ENCODE assay signal across 14 mouse cellular contexts in the genomic region with DNA sequence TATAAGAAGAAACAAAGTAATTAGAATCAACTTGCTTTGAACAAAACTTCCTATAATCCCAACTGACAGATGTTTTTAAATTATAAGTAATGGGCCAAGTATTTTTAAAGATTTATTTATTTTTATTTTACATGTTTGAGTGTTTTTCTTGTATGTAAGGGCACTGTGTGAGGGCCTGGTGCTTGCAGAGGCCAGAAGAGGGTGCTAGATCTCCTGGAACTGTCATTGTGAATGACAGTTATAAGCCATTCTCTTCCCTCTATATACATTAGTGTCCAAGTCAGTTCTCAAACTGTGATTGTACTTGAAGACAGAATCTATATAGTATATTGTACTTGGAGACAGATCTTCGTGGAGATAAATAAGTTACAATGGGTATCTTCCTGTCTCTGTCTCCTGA.
DNase-seq lines count a peak whose midpoint lies in the region; ATAC-seq and TF ChIP-seq lines count a peak whose summit lies in the region.
"Had no signal": no experiment of that assay in that cellular context is flagged by ENCODE, and none has a peak within 500 bp of the region (broad histone marks: within the 10 kb centered on the region; RNA-seq: fewer than 3 reads in every experiment).

No protein-coding gene starts in this region.

- TF ChIP-seq CTCF in kidney, postnatal 0 days (IDR thresholded peaks at IDR 0.05; ENCODE audit: low read depth): peak; percentile 43

- no peak overlapping the region for H3K4me2 ChIP-seq in kidney, postnatal 0 days (ENCODE audit: low read length)
- no peak overlapping the region for H3K4me2 ChIP-seq in kidney, embryonic 15.5 days

- WGBS in kidney, postnatal 0 days: 67% methylated on average over 1 of the region's 1 CpGs
- 51% methylated on average over 1 of the region's 1 CpGs for WGBS in kidney, embryonic 15.5 days

- H3K4me3 ChIP-seq in kidney, postnatal 0 days (replicated peaks; ENCODE audit: low read depth, low read length): no peak overlapping the region
- H3K4me3 ChIP-seq in kidney, embryonic 15.5 days (replicated peaks): no peak overlapping the region
- H3K4me3 ChIP-seq: erythroblast, embryonic 14.5 days; heart, embryonic 10.5 days; limb, embryonic 10.5 days had no signal

- H3K27ac ChIP-seq in kidney, postnatal 0 days: no peak overlapping the region
- H3K27ac ChIP-seq in kidney, embryonic 15.5 days: no peak overlapping the region
- H3K27ac ChIP-seq: heart, embryonic 10.5 days; limb, embryonic 10.5 days had no signal

- no peaks in the 10 kb centered on the region for H3K9me3 ChIP-seq in kidney, postnatal 0 days (replicated peaks; ENCODE audit: low read length)
- H3K9me3 ChIP-seq in kidney, embryonic 15.5 days (replicated peaks): no peaks in the 10 kb centered on the region
- H3K9me3 ChIP-seq: heart, embryonic 10.5 days; limb, embryonic 10.5 days had no signal

- H3K27me3 ChIP-seq in kidney, postnatal 0 days (ENCODE audit: insufficient read depth, low read length): no peaks in the 10 kb centered on the region
- no peaks in the 10 kb centered on the region for H3K27me3 ChIP-seq in kidney, embryonic 15.5 days

- no peak overlapping the region for H3K9ac ChIP-seq in kidney, postnatal 0 days (ENCODE audit: low read depth, low read length)
- no peak overlapping the region for H3K9ac ChIP-seq in kidney, embryonic 15.5 days

- no peaks in the 10 kb centered on the region for H3K36me3 ChIP-seq in kidney, postnatal 0 days (ENCODE audit: insufficient read depth, low read length)
- H3K36me3 ChIP-seq in kidney, embryonic 15.5 days: no peaks in the 10 kb centered on the region
- H3K36me3 ChIP-seq: heart, embryonic 10.5 days; limb, embryonic 10.5 days had no signal

- DNase-seq in kidney, postnatal 0 days (ENCODE audit: low spot score): no peak
- DNase-seq in A20 (ENCODE audit: low read depth, low spot score): peak; percentile 9
- DNase-seq in ES-CJ7 (ENCODE audit: low read depth, low spot score): peak; percentile 60
- DNase-seq in left cerebral cortex, adult 11 months (ENCODE audit: low spot score): no peak
- no peak for DNase-seq in natural killer cell, adult 2 months (ENCODE audit: low spot score in 2 of 2)
- DNase-seq: adrenal gland, adult 8-10 months; kidney, adult 11 months; lung, adult 2 months; thymus, postnatal 4 days had no signal

- no peaks in the 10 kb centered on the region for H3K4me1 ChIP-seq in kidney, postnatal 0 days (replicated peaks; ENCODE audit: insufficient read depth, low read length)
- no peaks in the 10 kb centered on the region for H3K4me1 ChIP-seq in kidney, embryonic 15.5 days
- H3K4me1 ChIP-seq: heart, embryonic 10.5 days; limb, embryonic 10.5 days had no signal

- ATAC-seq in kidney, postnatal 0 days (replicated peaks; ENCODE audit: low FRiP score, low read depth): no peak
- no peak for ATAC-seq in kidney, embryonic 15.5 days (replicated peaks; ENCODE audit: low FRiP score)
- peak; percentile 40; the same call in 1 of the 2 replicates for ATAC-seq in common myeloid progenitor, adult 5-6 weeks (replicated peaks; ENCODE audit: low read depth, poor library complexity, severe bottlenecking)

Comparison
In these comparisons a context has a peak if more than half of its experiments do, and no peak if none do; other contexts are left out.
1. DNase-seq: peak in A20 (single experiment) and ES-CJ7 (single experiment); none in kidney, postnatal 0 days (single experiment), left cerebral cortex, adult 11 months (single experiment) and natural killer cell, adult 2 months (0 of 2).